Mouse (Mus musculus) urinary bladder, postnatal 14 days (tissue): ENCODE data around the gene Foxe3.
"Not testable (repeated sequence)": the region's sequence is repeated elsewhere in the genome, so short reads cannot be mapped to it uniquely, and the experiment has no call there.

Source experiments
- DNase-seq: peaks from one replicate; pipeline ENCODE4 v3.0.0; 2021; ENCODE audit warnings: low spot score

Foxe3 gene

DNA sequence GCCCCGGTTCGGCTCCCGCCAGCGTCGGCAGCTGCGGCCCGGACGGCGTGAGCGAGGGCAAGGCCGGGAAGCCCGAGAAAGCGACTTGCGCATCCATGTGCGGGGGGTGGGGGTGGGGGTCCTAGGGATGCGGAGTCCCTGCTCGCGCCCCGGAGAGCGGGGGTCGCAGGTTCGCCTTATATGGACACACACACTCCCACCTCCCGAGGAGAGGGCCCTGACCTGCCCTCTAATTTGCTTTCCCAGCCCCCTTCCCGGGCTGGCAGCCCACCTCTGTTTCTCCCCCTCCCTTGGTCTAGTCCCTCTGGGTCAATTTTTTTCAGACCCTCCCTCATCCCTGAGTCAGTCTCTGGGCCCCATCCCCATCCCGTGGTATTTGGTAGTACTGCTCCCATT, at the start of gene Foxe3:
Foxe3 (minus strand) TSS at position 97 of the 396 bp plus-strand sequence.
- DNase-seq, result no peak

DNA sequence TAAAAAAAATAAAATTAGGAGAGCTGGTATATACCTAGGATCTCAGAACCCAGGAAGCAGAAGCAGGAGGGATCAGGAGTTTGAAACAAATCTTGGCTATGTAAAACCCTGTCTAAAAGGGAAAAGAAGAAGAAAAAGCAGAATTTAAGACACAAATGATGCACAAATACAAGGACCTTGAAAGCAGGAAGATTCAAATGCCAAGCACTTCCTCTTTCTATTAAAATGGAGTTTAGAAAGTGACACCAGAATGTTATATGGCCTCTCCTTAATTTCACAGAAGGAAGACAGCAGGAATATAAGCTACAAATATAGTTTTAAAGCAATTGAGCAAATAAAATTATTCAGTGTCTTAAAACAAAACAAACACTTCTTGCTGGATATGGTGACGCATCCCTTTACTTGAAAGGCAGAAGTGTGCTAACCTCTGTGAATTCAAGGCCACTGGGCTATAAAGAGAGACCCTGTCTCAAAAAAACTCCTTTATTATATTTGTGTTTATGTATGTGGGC, 47.5 kb upstream of the Foxe3 start:
- DNase-seq, result no peak

DNA sequence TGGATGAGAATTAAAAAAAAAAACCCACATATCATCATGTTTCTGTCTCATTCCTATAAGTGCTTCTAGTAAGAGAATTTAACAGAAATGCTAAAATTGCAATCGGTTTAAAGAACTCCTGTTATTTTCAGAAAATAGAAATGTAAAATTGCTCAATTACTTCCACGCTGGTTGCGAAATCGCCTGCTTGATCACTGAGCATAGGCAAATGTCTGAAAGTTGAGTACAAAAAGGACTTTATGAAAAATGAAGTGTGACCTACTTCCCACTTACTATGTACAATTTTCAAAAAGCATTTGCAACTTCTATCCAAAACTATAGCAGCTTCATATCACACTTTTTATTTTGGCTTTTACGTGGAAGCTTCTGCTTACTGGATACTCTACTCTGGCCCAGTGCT, 44.9 kb upstream of the Foxe3 start:
- DNase-seq, result no peak

- DNase-seq, result not testable (repeated sequence)
Measured at GRCm38 (mm10) chr4:114960881-114961280, 35.1 kb upstream of the Foxe3 start.

- DNase-seq, result no peak
Measured at GRCm38 (mm10) chr4:114959533-114959932, 33.7 kb upstream of the Foxe3 start.

- no peak for DNase-seq
Measured at GRCm38 (mm10) chr4:114958786-114959185, 33.0 kb upstream of the Foxe3 start.

DNA sequence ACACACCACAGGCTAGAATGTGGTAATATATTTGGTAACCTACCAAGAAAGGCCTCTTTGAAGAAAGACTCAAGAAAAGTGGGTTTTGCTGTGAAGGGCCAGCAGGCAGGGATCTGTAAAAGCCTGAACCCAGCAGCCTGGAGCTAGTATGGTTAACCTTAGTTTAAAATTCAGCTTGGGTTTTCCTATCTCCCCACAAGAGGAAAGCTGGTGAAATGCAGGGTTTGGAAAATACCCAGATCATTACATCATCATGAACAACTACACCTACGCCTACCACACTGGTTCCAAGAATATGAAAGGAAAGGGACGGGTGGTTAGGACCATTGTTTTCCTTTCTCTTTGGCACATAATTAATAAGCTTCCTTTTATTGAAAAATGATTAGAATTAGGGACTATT, 32.4 kb upstream of the Foxe3 start:
- DNase-seq, result no peak

DNA sequence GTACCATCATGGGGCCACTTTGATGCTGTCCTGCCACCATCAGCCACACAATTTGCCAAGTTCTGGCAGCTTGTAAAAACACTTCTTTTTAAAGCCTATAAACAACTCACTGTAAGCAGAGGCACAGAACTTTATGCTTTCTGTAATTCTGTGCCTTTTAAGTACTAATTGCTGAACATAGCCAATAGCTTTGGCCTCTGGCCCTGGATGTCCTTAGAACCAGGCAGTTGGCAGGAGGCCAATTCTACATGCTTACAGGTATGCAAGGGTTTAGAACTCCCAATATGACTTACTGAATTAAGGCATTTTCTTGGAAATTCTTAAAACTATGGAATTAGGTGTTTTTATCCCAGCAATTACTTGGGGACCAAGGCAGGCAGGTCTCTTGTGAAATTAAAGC, 31.6 kb upstream of the Foxe3 start:
- no peak for DNase-seq

DNA sequence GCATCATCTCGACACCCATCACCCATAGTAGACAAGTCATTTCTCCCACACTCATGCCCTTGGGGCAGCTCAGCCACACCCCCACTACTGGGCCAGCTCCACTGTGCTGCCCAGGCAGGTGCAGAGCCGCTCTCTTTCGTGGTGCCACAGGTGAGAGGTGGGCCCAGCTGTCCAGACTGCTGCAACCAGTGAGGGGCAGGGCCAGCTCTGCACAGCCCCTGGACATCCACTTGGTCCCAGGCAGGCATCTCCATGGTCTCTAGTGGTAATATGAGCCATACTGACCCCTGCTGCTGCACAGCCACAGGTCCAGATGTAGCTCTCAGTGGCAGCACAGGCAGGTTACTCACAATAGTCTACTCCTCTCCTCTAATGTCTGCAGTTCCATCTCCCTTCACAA, 27.4 kb upstream of the Foxe3 start:
- DNase-seq, result no peak

GRCm38 (mm10) chr4:114947852-114948481, 22.2 kb upstream of the Foxe3 start:
- DNase-seq, result no peak

DNA sequence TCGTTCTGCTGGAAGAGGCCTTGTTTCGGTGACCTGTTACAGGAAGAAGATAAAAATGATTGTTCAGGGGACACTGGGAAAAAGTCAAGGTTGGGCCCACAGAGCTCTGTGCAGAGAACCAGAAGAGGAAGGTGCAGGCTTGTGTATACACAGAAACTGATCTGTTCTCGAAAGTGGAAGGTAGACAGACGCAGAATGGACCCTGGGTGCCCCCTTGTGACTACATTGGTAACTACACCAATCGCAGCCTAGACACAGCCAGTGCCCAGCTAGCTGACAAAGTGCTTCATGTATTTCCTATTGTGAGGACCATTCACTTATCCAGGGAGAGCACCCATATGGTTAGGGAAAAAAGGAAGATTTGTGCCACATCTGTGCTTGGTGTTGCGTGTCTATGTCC, 21.6 kb upstream of the Foxe3 start:
- DNase-seq, result peak; percentile 86

DNA sequence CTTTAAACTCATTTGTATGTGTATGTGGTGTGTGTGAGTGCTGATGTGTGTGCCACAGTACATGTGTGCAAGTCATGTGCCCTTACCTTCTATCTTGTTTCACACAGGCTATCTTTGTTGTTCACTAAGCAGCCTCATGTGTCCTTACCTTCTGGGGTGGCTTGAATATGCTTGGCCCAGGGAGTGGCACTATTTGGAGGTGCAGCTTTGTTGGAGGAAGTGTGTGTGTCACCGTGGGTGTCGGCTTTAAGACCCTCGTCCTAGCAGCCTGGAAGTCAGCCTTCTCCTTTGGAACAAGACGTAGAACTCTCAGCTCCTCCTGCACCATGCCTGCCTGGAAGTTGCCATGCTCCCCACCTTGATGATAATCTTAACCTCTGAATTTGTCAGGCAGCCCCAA, 20.6 kb upstream of the Foxe3 start:
- DNase-seq, result no peak

DNA sequence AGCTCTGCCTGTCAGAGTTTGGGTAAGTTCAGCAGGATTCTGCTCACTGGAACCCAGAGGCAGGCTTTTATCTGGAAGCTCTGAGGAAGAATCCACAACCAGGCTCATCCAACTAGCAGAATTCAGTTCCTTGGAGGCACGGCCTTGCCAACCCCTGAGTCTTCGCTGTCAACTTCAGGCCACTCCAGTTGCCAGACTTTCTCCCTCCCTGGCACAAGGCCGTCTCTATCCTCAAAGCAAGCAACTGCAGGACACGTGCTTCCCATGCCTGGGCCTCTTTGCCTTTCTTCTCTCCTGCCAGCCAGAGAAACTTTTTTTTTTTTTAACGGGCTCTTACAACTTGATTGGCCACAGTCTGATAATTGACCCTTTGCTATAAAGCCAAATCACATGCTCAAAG, 19.2 kb upstream of the Foxe3 start:
- no peak for DNase-seq

GRCm38 (mm10) chr4:114942583-114942982, 16.8 kb upstream of the Foxe3 start:
- DNase-seq, result no peak

DNA sequence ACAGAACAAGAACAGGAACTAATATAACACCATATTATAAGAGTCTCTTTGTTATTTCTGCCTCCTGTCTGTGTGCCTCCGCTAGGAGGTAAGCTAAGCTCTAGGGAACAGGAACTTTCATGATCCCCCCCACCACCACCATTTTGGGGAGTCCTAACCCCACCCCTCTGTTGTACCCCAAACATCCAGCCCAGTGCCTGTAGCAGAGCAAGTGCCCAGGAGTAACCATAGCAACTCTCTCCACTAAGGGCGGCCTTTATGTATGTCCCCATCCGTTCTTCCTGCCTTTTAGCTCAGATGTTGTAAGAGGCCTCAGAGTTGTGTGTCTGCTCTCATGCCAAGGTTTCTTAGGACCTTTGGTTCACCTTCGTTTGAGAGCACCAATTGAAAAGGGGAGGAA, 16.3 kb upstream of the Foxe3 start:
- no peak for DNase-seq

DNA sequence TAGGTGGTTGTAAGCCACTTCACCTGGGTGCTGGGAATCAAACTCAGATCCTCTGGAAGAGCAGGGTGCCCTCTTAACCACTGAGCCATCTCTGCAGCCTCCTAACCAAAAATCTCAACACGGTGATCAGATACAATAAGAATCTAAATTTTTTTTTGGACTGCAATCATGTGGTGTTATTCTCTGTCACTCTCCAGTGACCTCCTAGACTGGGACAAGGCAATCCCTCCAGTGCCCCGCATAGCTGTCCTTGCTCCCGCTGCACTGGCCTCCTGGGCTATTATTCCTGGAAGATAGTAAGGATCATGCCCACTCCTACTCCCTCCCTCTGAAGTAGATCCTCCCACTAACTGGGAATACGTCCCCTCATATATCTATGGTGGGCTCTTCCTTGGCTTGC, 15.5 kb upstream of the Foxe3 start:
- DNase-seq, result no peak

DNA sequence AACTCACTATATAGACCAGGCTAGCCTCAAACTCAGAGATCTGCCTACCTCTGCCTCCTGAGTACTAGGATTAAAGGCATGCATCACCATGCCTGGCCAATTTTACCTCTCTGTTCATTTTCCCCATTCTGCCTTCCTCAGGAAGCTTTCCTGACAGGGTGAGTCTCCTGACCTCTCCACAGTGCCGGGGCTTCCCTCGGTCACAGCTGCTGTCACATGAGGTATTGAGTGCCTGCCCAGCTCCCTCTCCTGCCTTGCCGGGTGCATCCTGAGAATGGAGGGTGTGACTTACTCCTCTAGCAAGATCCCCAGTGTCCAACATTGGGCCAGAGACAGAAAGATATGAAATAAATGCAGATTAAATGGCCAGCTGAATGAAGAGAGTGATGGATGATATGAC, 12.4 kb upstream of the Foxe3 start:
- no peak for DNase-seq

DNA sequence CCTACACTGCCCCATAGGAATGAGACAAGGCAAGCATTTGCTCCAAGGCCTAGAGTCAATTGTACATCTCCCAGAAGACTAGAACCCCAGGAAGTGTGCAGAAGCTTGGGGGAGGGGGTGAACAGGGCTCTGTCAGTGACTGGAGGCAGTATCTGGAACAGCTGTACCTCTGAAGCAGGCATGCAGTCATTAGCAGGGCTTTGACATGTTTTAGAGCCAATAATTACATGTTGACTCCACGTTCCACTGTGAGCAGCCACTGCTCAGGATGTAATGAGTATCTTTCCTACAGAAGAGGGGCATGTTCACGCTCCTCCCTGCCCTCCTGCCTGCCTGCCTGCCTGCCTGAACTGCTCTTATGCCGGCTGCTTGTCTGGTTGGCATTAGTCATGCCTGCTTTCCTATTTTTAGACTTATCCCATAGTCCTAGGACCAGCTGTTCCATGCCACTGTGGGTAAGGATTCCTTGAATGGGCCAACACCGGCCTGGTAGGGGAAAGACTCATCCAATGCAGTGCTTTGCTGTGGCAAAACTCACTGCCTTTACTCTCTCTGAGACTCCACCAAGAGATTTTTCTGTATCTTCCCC, 11.7 kb upstream of the Foxe3 start:
- DNase-seq, result no peak

- no peak for DNase-seq
Measured at GRCm38 (mm10) chr4:114934188-114934587, 8.4 kb upstream of the Foxe3 start.

- no peak for DNase-seq
Measured at GRCm38 (mm10) chr4:114932747-114933146, 6.9 kb upstream of the Foxe3 start.

GRCm38 (mm10) chr4:114929155-114929554, 3.3 kb upstream of the Foxe3 start:
- DNase-seq, result no peak

DNA sequence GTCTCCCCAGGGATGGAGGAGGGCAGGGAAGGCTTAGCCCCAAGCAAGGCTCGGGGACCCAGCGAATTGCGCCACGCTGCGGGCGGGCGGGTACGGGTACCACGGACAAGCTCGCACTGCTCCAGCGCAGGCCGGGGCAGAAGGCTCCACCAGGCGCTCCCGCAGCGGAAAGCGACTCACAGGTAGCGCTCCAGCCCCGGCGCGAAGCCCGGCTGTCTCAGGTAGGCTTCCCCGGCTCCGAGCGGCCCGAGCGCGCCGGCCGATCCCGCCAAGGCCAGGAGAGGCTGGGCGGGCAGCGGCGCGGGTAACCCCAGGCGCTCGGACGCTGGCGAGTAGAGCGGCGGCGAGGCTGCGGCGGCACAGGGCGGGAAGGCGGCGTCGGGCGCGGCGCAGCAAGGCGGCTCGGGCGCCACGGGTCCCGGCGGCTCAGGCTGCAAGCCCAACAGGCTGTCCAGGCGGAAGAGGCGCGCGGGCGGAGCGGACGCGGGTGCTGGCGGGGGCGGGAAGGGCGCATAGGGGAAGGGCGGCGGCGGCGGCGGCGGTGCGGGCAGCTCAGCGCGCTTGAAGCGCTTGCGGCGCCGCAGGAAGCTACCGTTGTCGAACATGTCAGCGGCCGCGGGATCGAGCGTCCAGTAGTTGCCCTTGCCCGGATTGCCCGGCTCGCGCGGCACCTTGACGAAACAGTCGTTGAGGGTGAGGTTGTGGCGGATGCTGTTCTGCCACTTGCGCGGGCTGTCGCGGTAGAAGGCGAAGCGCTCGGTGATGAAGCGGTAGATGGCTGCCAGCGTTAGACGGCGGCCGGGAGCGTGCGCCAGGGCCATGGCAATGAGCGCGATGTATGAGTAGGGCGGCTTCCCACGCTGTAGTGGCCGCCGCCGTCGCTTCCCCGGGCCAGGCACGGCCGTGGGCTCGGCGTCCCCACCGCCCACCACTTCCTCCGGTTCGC, 569 bp downstream of the Foxe3 start:
- DNase-seq, result peak; percentile 17

DNA sequence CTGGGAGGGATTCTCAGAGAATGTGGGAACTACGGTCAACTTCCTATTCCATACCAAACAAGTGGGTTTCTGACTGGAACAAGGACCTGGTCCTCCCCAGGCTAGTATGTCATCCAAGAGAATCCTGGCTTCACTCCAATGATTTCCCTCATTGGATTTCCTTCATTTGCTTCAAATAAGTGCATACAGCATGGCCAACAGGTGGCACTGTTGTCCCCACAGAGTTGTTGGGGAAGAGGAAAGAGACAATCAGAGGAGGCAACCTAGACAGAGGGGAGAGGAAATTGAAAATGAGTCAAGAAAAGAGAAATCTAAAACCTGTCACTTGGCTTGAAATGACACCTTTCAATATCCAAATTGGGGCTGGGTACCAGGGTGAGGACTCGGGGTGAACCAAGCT, 8.7 kb downstream of the Foxe3 start:
- peak; percentile 48 for DNase-seq
